Mouse (Mus musculus) heart, postnatal 10 days (tissue): ENCODE measurements around the gene Aftph. TPM values are rescaled to one million over a fixed set of nuclear protein-coding genes. Genes with fewer than 3 reads are reported as not detected.

Source experiments
- DNase-seq, 2 experiments: peaks; one replicate each; pipeline ENCODE4 v3.0.0; 2021
- intact Hi-C: fragments of 180-260 bp; cut with DNase I; formaldehyde crosslinking; loops from one replicate; pipeline ENCODE4 v1.15.1; 2025
- total RNA-seq, 2 experiments: library from RNA; stranded (reverse); gene quantifications; 2 replicates each; pipeline ENCODE4 v1.2.3; 2021

The Aftph gene
- total RNA-seq, 2 experiments from 2014 or later = 23.3 to 24.3 TPM

DNA sequence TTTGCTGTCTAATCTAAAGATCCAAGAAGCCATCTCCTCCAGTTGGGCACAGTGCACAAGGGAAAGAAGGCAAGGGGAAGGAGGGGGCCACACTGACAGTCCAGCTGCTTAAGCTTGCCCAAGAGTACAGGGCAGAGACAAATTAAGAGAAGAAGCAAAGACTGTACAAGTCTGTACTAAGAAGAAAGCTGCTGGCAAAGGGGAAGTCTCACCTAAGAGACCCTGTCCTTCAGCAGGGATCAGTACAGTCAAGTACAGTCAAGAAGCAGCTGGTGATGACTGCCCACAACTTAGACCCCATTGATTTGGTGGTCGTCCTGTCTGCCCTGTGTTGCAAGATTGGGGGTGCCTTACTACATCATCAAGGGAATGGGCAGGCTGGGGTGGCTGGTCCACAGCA, 12.0 kb downstream of the Aftph start:
- DNase-seq = no peak
- intact Hi-C loops = no loop called here

DNA sequence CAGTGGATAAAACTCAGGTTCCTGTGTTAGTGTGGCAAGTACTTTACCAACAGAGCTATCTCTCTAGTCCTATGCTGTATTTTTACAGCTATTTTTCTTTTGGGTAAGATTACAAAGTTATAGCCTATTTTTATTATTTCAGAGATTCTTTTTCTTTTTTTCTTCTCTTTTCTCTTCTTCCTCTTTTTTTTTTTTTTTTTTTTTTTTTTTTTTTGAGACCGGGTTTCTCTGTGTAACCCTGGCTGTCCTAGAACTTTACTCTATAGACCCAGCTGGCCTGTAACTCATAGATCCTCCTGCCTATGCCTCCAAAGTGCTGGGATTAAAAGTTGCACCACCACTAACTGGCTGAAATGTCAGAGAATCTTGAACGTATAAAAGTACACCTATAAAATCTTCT, 13.3 kb downstream of the Aftph start:
- DNase-seq = no peak
- intact Hi-C loops = no loop called here

DNA sequence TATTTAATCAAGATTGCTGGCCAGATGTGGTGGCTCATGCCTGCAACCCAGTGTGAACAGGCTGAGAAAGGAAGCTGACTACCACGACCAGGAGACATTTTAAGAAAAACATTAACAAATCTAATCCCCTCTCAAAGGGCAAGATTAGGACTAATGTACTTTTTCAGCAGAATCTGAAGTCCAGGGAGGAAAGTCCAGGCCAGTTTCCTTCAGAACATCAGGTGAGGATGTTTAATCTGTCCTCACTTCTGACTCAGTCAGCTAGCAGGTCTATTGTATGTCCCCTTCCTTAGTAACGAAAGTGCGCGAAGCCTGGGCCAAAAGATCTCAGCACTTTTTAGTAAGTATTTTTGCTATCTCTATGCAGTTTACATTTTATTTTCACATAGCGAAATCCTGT, 17.8 kb downstream of the Aftph start:
- DNase-seq = no peak
- intact Hi-C loops = no loop called here

DNA sequence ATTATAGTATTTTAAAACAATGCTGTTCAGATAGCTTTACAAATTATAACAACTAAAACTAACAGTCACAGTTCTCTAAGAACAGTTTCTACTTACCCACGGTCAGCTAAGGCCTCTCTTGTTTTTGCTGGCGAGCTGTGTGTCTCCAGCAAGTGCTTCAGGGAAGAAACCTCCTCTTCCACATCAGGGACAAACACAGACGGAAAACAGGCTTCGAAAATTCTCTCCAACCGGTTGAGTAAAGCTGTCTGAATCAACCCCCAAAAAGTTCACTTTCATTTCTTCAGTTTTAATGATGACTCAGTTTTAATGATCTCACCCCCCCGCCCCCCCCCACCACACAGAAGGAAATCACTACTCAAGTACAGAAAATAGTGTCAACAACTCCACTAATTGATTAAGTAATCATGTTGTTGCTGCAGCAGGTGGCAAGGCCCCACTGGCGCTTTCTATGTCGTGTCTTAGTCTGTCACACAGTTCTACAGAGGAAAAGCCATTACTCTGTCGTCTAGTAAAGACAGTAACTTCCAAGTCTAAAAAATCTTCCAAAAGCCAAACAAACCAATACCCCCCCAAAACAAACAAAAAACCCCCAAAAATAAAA, 29.2 kb downstream of the Aftph start:
- DNase-seq = no peak
- intact Hi-C loops = no loop called here

DNA sequence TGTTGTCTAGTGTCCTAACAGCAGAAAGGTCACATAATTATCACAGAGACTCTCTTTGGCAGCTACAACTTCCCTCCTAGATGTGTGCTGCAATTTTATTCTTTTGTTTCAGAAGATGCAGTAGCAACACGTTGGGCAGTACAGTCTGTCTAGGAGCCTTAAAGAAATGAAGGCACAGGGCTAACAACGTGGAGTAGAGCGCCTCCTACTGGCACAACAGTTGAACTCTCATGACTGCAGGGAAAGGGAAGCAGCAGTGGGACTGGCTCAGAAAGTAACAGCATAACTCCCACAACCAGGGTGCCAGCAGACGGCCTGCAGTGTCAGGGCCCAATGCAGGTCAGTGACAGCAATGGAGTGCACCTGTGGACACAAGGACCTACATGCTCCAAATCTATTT, 50.4 kb downstream of the Aftph start:
- peak; percentile 73 to 83 for DNase-seq
- intact Hi-C loops = loop anchor here (1.0 to 2.0 kb wide), 2 partner anchors 52 to 236 kb away; no protein-coding TSS in a partner anchor

DNA sequence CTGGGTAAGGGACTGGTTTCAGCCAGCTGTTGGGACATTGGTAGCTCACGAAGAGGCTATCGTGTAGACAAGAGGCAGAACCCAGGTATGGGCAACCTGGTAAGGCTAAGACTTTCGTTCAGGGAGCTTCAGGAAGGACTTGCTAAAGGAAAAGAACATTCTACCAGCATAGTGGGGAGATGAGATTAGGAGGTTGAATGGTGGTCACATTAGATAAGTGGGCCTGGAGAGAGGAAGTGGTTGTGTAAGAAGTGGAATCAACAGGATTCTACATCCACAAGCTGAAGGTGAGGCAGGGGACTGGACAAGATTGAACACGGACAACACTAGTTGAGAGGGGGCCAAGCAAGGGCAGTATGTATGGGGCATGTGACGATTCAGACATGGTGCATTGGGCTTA, 59.7 kb downstream of the Aftph start:
- DNase-seq = no peak
- intact Hi-C loops = no loop called here

DNA sequence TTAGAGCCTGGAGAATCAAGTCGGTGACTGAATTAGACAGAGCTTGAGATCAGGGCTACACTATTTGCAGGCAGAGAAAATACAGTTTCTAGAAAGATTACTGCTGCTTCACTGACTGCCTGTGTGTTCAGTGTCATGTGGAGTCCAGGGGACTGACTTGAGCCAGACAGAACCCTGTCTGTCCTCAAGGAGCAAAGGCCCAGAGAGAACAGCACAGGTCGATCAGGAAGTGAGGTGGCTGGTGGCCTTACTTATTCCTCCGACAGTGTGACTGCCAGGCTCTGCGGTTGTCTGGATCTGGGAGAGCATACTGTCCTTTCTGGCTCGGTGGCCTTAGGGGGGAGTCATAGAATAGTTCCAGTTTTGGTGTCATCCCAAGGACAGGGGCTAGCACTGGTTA, 60.6 kb downstream of the Aftph start:
- intact Hi-C loops = no loop called here
- DNase-seq = no peak

DNA sequence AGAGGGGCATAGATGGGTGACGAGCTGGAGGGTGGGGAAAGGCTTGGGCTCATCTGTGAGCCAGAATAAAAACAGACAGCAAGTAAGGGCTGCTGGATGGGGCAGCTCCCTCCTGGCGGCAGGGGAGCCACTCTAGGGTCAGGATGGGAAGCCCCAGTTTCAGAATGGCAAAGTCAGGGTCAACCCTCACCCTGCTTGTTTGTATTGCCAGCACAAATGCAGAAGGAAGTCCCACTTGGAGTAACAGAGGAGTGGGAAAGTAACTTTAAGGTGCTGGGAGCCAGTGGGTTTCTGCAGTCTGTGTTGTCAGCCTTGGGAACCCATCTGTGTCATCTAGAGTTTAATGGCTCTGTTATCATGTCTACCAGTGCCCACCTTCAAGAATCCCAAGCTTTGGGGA, 62.0 kb downstream of the Aftph start:
- DNase-seq = no peak
- intact Hi-C loops = no loop called here

DNA sequence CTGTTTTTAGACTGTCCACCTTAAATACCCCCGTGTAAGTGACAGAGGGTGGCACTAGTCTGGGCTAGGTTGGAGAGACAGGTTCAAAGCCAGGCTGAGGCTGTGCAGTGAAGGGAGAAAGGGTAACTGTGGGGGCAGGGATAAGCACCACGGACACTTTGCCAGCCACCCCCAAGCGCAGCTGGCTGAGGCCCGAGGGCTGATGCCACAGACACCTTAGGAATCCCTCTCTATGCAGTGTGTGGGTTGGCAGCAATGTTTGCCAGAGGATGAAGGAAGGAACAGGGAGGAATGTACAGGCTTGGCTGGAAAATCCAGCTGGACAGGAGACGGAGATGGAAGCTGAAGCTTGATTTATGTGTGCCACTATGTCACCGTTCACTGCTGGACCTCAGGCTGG, 68.9 kb downstream of the Aftph start:
- no peak for DNase-seq
- intact Hi-C loops = no loop called here

DNA sequence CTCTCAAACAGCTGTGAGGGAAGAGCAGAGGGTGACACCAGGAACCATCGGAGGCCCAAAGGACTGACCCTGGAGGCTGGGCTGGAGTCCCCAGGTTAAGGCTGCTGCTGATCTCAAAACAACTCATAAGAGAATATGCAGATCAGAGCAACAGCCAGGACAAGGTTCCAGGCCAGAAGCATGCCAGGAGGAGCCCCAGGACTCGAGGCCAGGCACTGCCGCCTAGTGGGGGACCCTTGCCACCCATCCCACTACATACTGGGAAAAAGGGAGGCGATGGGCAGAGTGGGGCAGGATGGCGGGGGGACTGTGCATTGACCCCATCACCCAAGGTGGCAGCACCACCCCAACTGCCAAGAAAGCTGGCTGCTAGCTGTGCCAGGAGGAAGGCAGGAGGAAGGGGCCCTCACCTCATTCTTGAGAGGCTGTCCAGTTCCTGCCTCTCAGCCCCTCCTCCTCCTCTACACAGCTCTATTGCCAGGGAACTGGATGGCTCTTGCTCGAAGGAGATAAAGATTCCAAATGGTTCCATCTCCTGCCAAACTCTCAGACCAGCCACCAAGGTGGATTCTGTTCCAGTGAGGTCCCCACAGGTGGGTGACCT, 69.5 kb downstream of the Aftph start:
- intact Hi-C loops = no loop called here
- peak in 1 of 2 experiments; percentile 22 for DNase-seq

DNA sequence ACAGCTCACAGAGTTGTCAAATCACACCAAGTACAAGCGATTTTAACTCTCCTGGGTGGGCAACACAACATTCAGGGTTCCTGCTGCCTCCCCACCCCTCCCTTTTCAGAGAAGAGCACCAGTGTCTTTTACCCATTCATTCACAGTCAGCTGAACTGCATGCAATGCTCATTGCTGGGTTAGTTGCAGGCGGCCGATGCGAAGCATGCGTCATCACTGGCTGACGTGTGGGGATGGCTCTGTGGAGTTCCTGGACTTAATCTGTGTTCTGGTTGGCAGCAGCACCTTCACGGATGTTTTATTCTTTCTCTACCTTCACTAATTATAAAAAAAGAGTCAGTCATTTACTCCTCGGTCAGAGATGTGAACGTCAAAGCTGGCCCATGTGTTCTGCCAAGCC, 76.5 kb downstream of the Aftph start:
- intact Hi-C loops = no loop called here
- no peak for DNase-seq

DNA sequence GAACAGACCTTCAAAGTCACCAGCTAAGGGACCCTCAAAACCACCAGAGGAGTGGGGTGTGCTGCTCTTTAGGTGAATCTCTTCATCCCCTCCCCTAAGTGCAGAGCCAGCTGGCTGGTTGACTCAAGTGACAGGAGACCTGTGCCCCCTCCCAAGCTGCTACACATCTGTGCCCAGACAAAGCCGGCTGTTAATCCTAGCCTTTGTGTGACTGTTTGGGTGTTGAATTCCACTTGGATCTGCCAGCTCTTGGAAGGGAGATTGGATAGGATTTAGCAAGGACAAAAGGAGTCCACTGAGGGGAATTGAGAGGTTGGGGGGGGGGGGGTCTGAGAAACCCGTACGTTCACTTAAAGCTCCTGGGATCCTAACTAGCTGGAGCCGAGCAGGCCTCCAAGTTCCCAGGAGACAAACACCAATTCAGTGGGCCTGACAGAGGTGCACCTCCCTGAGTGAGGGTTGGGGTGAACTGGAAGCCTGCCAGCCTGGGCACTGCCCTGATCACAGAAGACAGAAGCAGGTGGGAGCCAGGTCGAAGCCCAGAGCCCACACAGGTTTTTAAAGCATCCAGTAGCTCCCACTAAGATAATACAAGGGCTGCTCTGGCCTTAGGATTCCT, 77.7 kb downstream of the Aftph start:
- intact Hi-C loops = no loop called here
- DNase-seq = no peak

DNA sequence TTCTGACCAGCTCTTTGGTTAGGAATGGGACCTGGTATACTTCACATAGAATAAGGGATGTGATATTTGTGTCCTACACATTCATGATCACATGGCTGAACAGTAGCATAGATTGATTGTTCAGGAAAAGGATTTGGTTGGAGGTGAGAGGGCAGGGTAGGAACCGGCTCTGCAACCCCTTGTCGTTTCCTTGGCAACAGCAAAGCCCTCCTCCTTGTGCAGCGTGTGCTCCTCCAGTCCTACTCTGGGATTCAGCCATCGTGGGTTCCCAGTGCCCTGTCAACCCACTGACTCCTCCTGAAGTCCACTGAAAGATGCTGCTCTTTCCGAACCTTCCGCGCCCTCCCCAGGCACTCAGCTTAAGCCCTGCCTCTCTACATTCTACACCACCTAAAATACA, 78.6 kb downstream of the Aftph start:
- intact Hi-C loops = no loop called here
- DNase-seq = no peak

DNA sequence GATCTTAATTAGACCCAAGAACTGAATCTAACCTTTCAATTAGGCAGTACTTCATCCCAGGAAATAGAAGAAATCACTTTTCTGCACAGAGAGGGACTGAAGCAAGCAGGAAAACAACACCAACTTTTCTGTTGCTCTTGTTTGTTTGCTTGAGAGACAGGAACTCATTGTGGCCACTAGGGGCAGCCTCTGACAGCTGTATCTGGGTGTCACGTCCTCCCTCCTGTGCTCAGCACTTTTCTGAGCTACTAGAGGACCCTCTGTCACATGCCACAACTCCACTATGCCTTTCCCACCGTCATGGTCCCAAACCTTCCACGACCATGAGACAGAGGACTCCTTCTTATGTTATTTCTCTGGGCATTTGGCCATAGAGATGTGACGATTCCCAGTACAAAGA, 79.7 kb downstream of the Aftph start:
- peak; percentile 48 to 58 for DNase-seq
- intact Hi-C loops = no loop called here

DNA sequence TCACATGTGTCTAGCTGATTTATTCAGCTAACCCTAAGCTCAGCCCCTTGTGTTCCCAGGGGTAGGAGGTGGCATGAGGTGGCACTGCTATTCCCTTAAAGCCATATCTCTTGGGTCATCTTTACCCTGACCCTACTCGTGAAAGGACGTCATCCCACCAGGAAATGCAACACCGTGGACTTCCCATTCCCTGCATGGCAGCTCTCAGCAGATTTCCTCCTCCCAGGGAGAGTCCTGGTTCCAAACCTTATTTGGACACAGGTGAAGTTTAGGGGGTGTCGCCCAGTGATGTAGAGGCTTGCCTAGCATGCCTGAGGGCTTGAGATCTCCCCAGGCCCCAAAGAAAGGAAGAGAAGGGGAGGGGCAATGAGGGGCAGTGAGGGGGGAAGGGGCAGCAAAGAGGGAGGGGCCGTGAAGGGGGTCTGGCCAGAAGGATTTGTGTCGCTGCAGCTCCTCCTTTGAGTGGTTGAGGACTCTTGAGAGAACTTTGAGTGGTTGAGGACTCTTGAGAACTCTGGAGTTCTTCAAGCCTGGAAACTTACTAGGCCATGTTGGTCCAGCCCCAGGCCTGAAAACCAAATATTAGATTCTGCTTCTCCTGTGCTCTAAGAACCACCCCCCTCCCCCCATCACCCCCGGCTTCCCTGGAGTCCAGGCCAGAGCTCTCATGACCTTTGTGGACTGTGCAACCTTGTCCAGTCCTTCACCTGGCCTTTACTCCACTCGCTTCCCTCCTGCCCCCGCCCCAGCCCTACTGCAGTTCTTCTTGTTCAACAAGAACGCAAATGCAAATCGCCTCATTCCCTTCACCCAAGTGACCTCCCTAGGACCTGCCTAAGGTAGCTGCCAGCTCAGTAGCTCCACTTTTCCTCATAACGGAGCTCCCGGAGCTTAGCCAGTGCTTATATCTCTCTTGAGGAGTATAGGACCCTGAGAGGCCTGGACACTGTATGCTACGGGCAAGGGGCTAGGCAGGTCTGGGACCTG, 81.0 kb downstream of the Aftph start:
- DNase-seq = no peak
- intact Hi-C loops = no loop called here

DNA sequence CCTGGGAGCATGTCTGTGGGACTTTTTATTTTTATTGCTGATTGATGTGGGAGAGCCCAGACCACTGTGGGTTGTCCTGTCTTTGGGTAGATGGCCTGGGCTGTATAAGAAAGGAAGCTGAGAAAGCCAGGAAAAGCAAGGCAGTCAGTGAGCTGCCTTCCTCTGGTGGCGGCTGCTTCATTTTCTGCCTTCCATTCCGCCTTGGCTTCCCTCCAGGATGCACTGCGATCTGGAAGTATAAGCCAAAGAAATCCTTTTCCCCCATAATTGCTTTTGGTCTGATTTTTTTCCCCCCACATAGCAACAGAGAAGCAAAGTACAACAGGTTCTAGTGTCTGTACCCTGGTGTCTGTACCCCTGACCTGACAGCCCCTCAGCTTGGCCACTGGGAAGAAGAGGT, 82.3 kb downstream of the Aftph start:
- intact Hi-C loops = no loop called here
- no peak for DNase-seq

DNA sequence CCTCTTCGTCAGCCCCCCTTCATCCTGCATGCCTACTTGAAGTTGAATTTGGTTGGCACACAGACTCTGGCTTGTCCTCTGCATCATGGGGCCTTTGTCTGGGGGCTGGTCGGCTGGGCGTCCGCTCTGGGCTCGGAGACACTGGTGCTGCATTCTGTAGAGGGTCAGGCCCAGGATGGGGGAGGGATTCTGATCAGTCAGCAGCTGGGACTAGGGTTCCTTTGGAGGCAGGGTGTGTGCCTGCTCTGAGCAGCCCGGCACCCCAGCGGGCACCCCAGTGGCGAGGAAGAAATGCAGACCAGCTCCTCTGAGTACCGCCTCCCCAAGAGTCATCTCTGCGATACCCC, 84.7 kb downstream of the Aftph start:
- intact Hi-C loops = no loop called here

DNA sequence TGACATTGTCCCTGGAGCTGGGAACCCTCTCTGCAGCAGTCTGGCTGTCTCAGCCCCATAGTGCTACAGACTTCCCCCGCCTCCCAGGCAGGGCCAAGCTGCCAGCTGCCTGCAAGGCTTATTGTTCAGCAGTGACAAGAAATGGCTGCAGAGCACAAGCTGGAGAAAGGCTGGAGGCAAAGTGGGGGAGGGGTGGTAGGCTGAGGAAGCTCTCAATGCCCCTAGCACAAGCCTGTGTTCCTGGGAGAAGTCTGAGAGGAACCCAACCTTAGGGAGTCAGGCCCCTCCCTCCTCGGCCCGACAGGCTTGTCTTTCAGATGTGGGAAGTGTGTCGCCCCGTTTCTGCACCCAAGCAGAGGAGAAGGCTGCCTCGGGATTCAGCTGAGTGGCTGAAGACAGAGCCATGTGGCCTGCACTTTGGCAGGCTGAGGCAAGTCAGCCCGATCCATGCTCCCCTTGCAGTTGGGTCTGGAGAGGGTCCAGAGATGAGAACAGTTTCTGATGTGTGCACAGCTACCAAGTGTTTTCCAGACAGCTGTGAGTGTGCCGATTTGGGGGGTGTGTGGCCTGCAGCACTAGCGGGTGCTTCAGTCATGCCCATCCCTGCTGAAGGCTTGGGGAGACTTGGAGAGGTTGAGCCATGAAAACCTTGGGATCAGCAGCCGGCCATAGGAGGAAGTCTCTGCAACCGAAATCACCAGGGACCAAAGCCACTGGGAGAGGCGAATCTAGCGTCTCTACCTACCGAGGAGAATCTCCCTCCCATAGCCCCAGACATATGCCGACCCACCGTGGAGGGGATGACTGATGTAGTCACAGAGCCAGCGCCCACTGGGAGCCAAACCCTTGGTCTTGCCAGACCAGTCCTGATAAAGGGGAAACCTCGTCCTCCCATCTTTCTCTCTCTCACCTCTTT, 85.3 kb downstream of the Aftph start:
- intact Hi-C loops = no loop called here
- peak; percentile 67 to 77 for DNase-seq

More for the DNA sequence above, 84.7 kb downstream of the Aftph start:
- no peak for DNase-seq

DNA sequence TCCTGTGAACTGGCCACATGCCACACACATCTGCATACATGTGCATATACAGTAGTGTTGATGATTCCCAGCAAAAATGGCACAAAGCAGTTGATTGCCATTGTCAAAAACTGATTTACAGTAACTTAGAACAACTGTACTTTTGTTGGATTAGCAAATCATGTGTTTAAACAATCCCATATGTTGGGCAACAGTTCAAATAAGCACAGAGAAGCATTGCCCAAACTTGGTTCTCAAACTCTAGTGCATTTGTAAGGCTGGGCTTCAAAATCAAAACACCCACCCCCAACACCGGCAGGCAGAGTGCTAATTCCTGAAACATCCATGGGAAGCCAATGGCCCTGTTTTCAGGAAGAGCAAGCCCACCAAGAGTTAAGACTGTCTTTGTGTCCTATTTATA, 90.2 kb downstream of the Aftph start:
- intact Hi-C loops = no loop called here

DNA sequence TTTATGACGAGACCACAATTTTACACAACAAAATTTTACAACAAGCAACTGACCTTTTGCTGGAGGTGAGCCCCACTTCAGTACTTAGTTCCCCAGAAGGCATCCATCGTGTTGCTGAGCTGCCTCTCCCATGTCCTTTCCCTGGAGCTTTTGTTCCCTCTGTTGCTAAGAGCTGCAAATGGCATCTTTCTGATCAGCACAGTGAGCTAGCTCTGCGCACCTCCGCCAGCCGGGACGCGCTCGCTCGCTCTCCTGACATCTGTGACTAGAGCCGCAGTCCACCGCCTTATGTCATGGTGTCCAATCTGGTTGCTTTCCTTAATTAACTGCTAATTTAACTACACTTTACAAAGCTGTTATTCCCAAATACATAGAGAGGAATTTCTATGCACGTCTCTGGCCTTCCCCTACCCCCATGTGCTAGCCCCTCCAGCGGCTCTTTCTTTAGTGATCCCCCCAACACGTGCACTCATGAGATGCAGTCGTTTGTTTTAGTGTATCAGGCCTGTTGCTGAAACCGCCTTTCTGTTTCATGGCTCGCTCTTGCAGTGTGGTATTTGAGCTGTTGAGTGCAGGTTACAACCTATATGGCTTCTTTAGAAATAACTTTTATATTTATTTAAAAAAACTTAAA, 91.3 kb downstream of the Aftph start:
- no peak for DNase-seq
- intact Hi-C loops = no loop called here

More for the DNA sequence above, 90.2 kb downstream of the Aftph start:
- DNase-seq = no peak
